Mouse (Mus musculus) duodenum, adult 2 months (tissue): ENCODE results near the gene Srp9. TPM values are rescaled to one million over a fixed set of nuclear protein-coding genes. Genes with fewer than 3 reads are reported as not detected.

Experiments used
- polyA plus RNA-seq: library from polyadenylated mRNA; depleted of rRNA; stranded (reverse); fragments of >200 nt; gene quantifications from 2 replicates; pipeline ENCODE4 v1.2.3, GENCODE M21; 2012; ENCODE audit warnings: low replicate concordance; rRNA removed

Srp9 gene
- polyA plus RNA-seq: 14.7 and 24.0 TPM in 2 replicates

DNA sequence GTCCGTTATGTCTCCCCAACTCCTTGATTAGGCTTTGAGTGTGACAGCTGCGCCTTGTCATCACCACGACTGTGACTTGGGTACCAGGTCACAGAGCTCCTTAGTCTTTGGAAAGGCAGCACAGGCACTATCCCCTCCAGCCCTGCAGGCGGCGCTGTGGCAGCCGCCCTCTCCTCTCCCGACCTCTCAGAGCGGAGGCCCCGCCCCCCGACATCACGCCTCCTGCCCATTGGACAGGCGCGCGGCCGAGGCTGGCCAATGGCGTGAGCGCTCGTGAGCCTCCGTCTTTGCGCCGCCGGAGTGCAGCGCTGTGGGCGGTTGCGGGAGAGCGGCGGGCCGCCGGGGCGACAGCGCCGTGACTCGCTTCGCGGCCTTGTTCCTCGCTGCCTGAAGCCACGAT is at the start of gene Srp9:
Srp9 (plus strand) TSS at position 232 of the 400 bp plus-strand sequence.

DNA sequence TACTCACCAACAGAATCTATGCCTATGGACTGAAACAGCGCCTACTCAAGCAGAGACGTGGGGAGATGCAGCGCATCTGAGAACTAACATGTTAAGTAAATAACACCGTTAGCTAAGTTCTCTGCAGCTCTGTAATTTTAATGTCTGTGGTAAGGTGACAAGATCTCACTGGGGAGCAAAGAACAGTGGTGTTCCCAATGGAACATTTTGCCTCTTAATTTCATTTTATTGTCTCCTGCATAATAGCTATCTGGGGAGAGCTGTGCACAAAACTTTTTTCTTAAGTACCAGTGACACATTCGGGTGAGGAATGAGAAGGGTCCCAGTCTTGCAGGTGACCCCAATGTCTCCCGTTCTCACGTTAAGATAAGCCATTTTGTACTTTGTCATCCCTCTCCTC is 39.8 kb downstream of the Srp9 start, which contains the start of gene Vmn1r1:
Vmn1r1 (minus strand) TSS at position 101 of the 400 bp plus-strand sequence.

Other genes starting within 250 kb of the Srp9 start
- 2.9 and 13.8 TPM in 2 replicates for gene Enah, start 104.7 kb upstream of the Srp9 start, polyA plus RNA-seq
- 0.15 TPM in 1 of 2 replicates, not detected in the other for gene Vmn1r1, start 39.7 kb downstream of the Srp9 start, polyA plus RNA-seq
- gene Degs1, start 158.1 kb downstream of the Srp9 start, polyA plus RNA-seq: 10.4 and 21.8 TPM in 2 replicates
- 3.5 and 9.2 TPM in 2 replicates for gene Fbxo28, start 216.9 kb downstream of the Srp9 start, polyA plus RNA-seq